Mouse (Mus musculus) spleen, adult 2 months (tissue): ENCODE results near the gene E130308A19Rik.

Source experiments
- CTCF ChIP-seq: fragments of 200-500 bp; IDR thresholded peaks from 2 replicates; pipeline ENCODE4 v1.5.1; 2011; ENCODE audit warnings: mild to moderate bottlenecking, inconsistent platforms; ENCODE audit not compliant: insufficient read depth, insufficient read length, insufficient replicate concordance; ENCODE audit errors: extremely low read depth
- POLR2A ChIP-seq: fragments of 200-500 bp; IDR thresholded peaks from 2 replicates; pipeline ENCODE4 v1.6.1; 2011; ENCODE audit warnings: low read depth, low read length, inconsistent platforms

DNA sequence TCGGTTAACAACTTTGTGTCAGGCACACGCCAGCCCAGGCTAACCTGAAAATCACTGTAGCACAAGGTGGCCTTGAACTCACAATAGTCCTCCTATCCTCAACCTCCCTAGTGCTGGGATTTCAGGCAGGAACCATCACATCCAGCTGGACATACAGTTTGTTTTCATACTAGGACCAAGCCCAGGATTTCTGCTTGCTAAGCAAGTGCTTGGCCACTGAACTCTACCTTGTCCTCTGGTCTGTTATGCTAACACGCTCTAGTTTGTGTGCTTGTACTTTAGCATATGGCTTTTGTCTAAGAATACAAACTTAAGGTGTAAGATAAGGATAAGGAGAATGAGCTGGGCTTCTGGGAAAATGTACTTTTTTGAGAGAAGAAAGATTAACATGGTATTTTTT lies 18.4 kb downstream of the E130308A19Rik start:
- TF ChIP-seq CTCF (no peak), POLR2A (no peak)
